Mouse (Mus musculus) hindbrain, embryonic 16.5 days (tissue): ENCODE measurements around the gene Rcan3. TPM values are rescaled to one million over a fixed set of nuclear protein-coding genes. Genes with fewer than 3 reads are reported as not detected.
A peak's percentile ranks its signal among the peaks of the same experiment; 100 is the strongest.

ENCODE experiments used
- ATAC-seq: fragments of 200-750 bp; cut with Nextera tagmentation; 2 replicates; pipeline ENCODE4 v1.8.0; 2017; ENCODE audit warnings: moderate TSS enrichment, moderate library complexity
- H3K27ac ChIP-seq: fragments of 300-500 bp; sonication (generic); 2 replicates; pipeline ENCODE4 v1.5.1; 2014; ENCODE audit warnings: low read depth, mild to moderate bottlenecking, control low read depth, low read length, moderate library complexity
- H3K27me3 ChIP-seq: fragments of 300-500 bp; sonication (generic); replicated peaks from 2 replicates; pipeline ENCODE4 v1.6.1; 2014; ENCODE audit warnings: low read length; ENCODE audit not compliant: control insufficient read depth, insufficient read depth
- H3K36me3 ChIP-seq: fragments of 300-500 bp; sonication (generic); 2 replicates; pipeline ENCODE4 v1.6.1; 2014; ENCODE audit warnings: mild to moderate bottlenecking, low read length, moderate library complexity, mixed read lengths; ENCODE audit not compliant: control insufficient read depth, insufficient read depth
- H3K4me1 ChIP-seq: fragments of 300-500 bp; sonication (generic); 2 replicates; pipeline ENCODE4 v1.6.1; 2014; ENCODE audit warnings: low read depth, low read length; ENCODE audit not compliant: control insufficient read depth, insufficient read depth
- H3K4me2 ChIP-seq: fragments of 300-500 bp; sonication (generic); 2 replicates; pipeline ENCODE4 v1.6.1; 2014; ENCODE audit warnings: mild to moderate bottlenecking, low read length, control low read depth, moderate library complexity
- H3K4me3 ChIP-seq: fragments of 300-500 bp; sonication (generic); 2 replicates; pipeline ENCODE4 v1.5.1; 2014; ENCODE audit warnings: mild to moderate bottlenecking, low read length, control low read depth, moderate library complexity
- H3K9ac ChIP-seq: fragments of 300-500 bp; sonication (generic); 2 replicates; pipeline ENCODE4 v1.6.1; 2014; ENCODE audit warnings: low read depth, mild to moderate bottlenecking, control low read depth, low read length, moderate library complexity
- H3K9me3 ChIP-seq: fragments of 300-500 bp; sonication (generic); 2 replicates; pipeline ENCODE4 v1.6.1; 2014; ENCODE audit warnings: mild to moderate bottlenecking, low read length, moderate library complexity; ENCODE audit not compliant: control insufficient read depth
- WGBS: fragments of 180-500 bp; shearing (Covaris S2); extraction: QIAGEN DNeasy Blood & Tissue Kit; methylation state at CpG from one replicate; pipeline ENCODE4 v1.1.7; 2014; 5-methylcytosine and 5-hydroxymethylcytosine counted together
- polyA plus RNA-seq: library from polyadenylated mRNA; unstranded; fragments of >200 nt; fragmentation: Nextera tagmentation; extraction: Ambion mirVana; gene quantifications from 2 replicates; pipeline ENCODE4 v1.2.1, GENCODE M21; 2015

Rcan3 gene
- polyA plus RNA-seq, result 52.8 and 54.1 TPM in 2 replicates

- Histone ChIP-seq H3K4me1 (peaks cover 12% of the 10 kb centered on the region), H3K9me3 (no peaks in the 10 kb centered on the region), H3K27me3 (no peaks in the 10 kb centered on the region), H3K9ac (peak within 1 kb of the TSS; percentile 97), H3K27ac (peak within 1 kb of the TSS; percentile 85), H3K4me3 (peak within 1 kb of the TSS; percentile 89), H3K4me2 (peak within 1 kb of the TSS; percentile 94), H3K36me3 (no peaks in the 10 kb centered on the region)
- WGBS, result under 1% methylated on average over 61 of the region's 79 CpGs
- peak; percentile 88 for ATAC-seq
Observed at GRCm38 (mm10) chr4:135433443-135434394, at the start of gene Rcan3. Gene Rcan3, minus strand, starts transcription at chr4:135433853.

GRCm38 (mm10) chr4:135480370-135480769, 46.7 kb upstream of the Rcan3 start:
- H3K4me2 ChIP-seq, result no peak overlapping the region
- H3K36me3 ChIP-seq, result peaks cover 5% of the 10 kb centered on the region; the same call in 1 of the 2 replicates
- no peaks in the 10 kb centered on the region for H3K27me3 ChIP-seq
- H3K9ac ChIP-seq, result no peak overlapping the region
- no peak overlapping the region for H3K4me3 ChIP-seq
- no peak overlapping the region for H3K27ac ChIP-seq
- no peaks in the 10 kb centered on the region for H3K4me1 ChIP-seq
- H3K9me3 ChIP-seq, result no peaks in the 10 kb centered on the region
- ATAC-seq, result no peak
- 76% methylated on average over 9 of the region's 9 CpGs for WGBS

- no peak overlapping the region for H3K4me2 ChIP-seq
- H3K9me3 ChIP-seq, result no peaks in the 10 kb centered on the region
- H3K4me3 ChIP-seq, result no peak overlapping the region
- ATAC-seq, result no peak
- H3K27me3 ChIP-seq, result no peaks in the 10 kb centered on the region
- WGBS, result 86% methylated on average over 10 of the region's 10 CpGs
- H3K4me1 ChIP-seq, result no peaks in the 10 kb centered on the region
- H3K9ac ChIP-seq, result no peak overlapping the region
- H3K36me3 ChIP-seq, result peaks cover 9% of the 10 kb centered on the region; the same call in 1 of the 2 replicates
- H3K27ac ChIP-seq, result no peak overlapping the region
Observed at GRCm38 (mm10) chr4:135477851-135478250, 44.2 kb upstream of the Rcan3 start.

GRCm38 (mm10) chr4:135463406-135463805, 29.8 kb upstream of the Rcan3 start:
- 90% methylated on average over 11 of the region's 11 CpGs for whole genome bisulfite sequencing
- no peak for ATAC-seq
- H3K4me1 ChIP-seq, result no peaks in the 10 kb centered on the region
- H3K27me3 ChIP-seq, result no peaks in the 10 kb centered on the region
- H3K4me2 ChIP-seq, result no peak overlapping the region
- no peak overlapping the region for H3K9ac ChIP-seq
- peaks cover 9% of the 10 kb centered on the region for H3K36me3 ChIP-seq
- H3K27ac ChIP-seq, result no peak overlapping the region
- H3K4me3 ChIP-seq, result no peak overlapping the region
- H3K9me3 ChIP-seq, result no peaks in the 10 kb centered on the region

GRCm38 (mm10) chr4:135453572-135453971, 19.9 kb upstream of the Rcan3 start:
- no peak overlapping the region for H3K4me3 ChIP-seq
- no peaks in the 10 kb centered on the region for H3K27me3 ChIP-seq
- no peak for ATAC-seq
- 71% methylated on average over 12 of the region's 12 CpGs for WGBS
- no peaks in the 10 kb centered on the region for H3K9me3 ChIP-seq
- H3K4me2 ChIP-seq, result no peak overlapping the region
- H3K4me1 ChIP-seq, result peaks cover 4% of the 10 kb centered on the region; the same call in 1 of the 2 replicates
- H3K27ac ChIP-seq, result no peak overlapping the region
- no peaks in the 10 kb centered on the region for H3K36me3 ChIP-seq
- no peak overlapping the region for H3K9ac ChIP-seq

GRCm38 (mm10) chr4:135453164-135453563, 19.5 kb upstream of the Rcan3 start:
- Histone ChIP-seq H3K4me3 (no peak overlapping the region), H3K9ac (no peak overlapping the region), H3K27me3 (no peaks in the 10 kb centered on the region), H3K4me2 (no peak overlapping the region), H3K9me3 (no peaks in the 10 kb centered on the region), H3K36me3 (no peaks in the 10 kb centered on the region), H3K27ac (no peak overlapping the region), H3K4me1 (peaks cover 4% of the 10 kb centered on the region; the same call in 1 of the 2 replicates)
- no peak for ATAC-seq
- 78% methylated on average over 6 of the region's 6 CpGs for WGBS

GRCm38 (mm10) chr4:135451360-135452015, 17.8 kb upstream of the Rcan3 start:
- no peaks in the 10 kb centered on the region; the same call in 1 of the 2 replicates for H3K9me3 ChIP-seq
- H3K27me3 ChIP-seq, result no peaks in the 10 kb centered on the region
- WGBS, result 51% methylated on average over 16 of the region's 18 CpGs
- H3K4me3 ChIP-seq, result no peak overlapping the region
- no peaks in the 10 kb centered on the region for H3K36me3 ChIP-seq
- H3K9ac ChIP-seq, result no peak overlapping the region
- H3K4me2 ChIP-seq, result peak overlapping the region; percentile 18; the same call in 1 of the 2 replicates
- peaks cover 4% of the 10 kb centered on the region; the same call in 1 of the 2 replicates for H3K4me1 ChIP-seq
- H3K27ac ChIP-seq, result no peak overlapping the region
- no peak for ATAC-seq

GRCm38 (mm10) chr4:135442473-135442872, 8.8 kb upstream of the Rcan3 start:
- no peaks in the 10 kb centered on the region; the same call in 1 of the 2 replicates for H3K9me3 ChIP-seq
- H3K27ac ChIP-seq, result no peak overlapping the region
- 74% methylated on average over 5 of the region's 5 CpGs for WGBS
- no peak for ATAC-seq
- H3K4me2 ChIP-seq, result no peak overlapping the region
- H3K36me3 ChIP-seq, result no peaks in the 10 kb centered on the region
- H3K4me3 ChIP-seq, result no peak overlapping the region
- H3K27me3 ChIP-seq, result no peaks in the 10 kb centered on the region
- H3K4me1 ChIP-seq, result no peaks in the 10 kb centered on the region
- no peak overlapping the region for H3K9ac ChIP-seq
